Mouse (Mus musculus) testis, adult 2 months (tissue): Measurements from ENCODE around the gene Stat3.

Experiments used
- CTCF ChIP-seq: fragments of 200-500 bp; IDR thresholded peaks from 2 replicates; pipeline ENCODE4 v1.5.1; 2012; ENCODE audit warnings: low read depth, mild to moderate bottlenecking, inconsistent platforms, low read length, moderate library complexity; ENCODE audit not compliant: control insufficient read depth, insufficient read depth, insufficient replicate concordance
- POLR2A ChIP-seq: fragments of 200-500 bp; IDR thresholded peaks from 2 replicates; pipeline ENCODE4 v1.6.1; 2012; ENCODE audit warnings: low read depth, mild to moderate bottlenecking, inconsistent platforms, low read length, moderate library complexity; ENCODE audit not compliant: control insufficient read depth

DNA sequence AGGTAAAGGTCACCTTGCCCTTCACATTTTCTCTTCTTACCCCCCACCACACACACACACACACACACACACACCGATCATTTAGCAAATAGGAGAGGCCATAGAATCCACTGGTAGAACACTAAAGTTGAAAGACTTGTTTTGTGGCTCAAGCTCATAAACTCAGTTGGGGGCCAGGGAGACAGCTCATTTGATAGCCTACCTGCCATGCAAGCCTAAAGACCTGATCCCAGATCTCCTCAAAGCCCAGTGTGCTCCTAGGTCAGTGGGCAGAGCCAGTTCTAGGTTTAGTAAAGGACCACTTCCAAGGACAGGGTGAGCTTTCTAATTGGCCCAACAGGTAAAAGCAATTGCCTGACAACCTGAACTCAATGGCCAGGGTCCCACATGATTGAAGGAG is 3.0 kb upstream of the Stat3 start:
- TF ChIP-seq CTCF = no peak
- TF ChIP-seq POLR2A = no peak
